Mouse (Mus musculus): ENCODE measurements at regions not wholly inside any gene's neighbourhood (a gene's known extent, or its start where the extent isn't known, plus 50 kb on each side); places are given as distances from the start of the nearest gene placed in this dataset.

- TF ChIP-seq CTCF (IDR thresholded peaks at IDR 0.05; ENCODE audit: borderline replicate concordance, insufficient read depth, low read depth, low read length) = no peak
- TF ChIP-seq POLR2A (IDR thresholded peaks at IDR 0.05; ENCODE audit: borderline replicate concordance, insufficient read depth, low read length) = no peak
Observed at GRCm38 (mm10) chr1:15118462-15118861, 974.7 kb downstream of the 4930444P10Rik start.

Measured in cerebellum, adult 2 months (tissue).